Mouse (Mus musculus): ENCODE data around the gene Ccdc113.

Ccdc113 gene

DNA sequence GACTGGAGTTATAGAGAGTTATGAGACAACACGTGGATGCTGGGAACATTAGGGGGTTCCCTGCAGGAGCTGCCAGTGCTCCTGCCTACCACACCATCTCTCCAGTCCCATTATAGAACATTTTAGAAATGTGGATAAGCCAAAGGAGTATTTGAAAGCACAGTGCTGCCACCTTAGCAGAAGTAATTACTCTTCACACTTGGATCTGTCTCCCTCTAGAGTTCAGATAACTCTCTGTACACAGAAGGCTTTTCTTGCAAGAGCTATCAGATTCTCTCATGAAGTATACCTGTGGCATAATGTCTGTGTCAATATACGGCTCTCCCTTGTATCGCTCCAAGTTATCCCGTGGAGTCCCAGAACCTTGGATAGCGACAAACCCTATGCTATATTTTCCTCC lies 5.6 kb downstream of the Ccdc113 start:
- DNase-seq (ENCODE audit: low spot score): no peak

DNA sequence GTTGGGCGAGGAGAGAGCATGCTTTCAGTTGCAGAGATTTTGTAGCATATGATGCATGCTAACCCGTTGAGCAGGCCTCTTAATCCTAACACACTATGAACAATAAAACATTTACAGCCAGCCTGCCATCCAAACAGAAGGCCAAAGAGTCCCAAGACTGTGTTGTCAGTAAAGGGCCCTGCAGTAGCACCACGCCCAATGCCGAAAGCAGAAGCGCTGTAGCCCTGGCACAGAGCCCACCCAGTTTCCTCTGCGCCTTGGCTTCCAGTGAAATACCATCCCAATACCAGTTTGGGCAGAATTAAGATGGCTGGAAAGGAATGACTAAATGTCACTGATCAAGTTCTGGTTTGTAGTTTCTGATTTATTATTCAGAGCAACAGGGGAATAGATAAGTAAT lies 8.3 kb downstream of the Ccdc113 start:
- DNase-seq (ENCODE audit: low spot score): no peak

DNA sequence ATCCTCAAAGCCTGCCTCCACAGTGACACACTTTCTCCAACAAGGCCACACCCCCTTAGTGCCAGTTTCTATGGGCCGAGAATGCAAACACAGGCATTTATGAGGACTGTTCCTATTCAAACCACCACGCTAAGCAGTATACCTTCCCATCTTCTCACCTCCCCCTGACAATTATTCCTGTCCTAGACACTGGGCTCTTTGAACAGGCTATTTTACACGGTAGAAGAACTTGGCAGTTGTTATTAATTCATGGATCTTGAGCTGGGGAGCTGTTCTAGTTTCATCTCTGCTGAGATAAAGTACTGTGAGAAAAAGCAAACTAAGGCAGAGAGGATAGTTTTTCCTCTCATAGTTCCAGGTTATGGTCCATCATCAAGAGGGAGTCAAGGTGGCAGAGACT lies 9.2 kb downstream of the Ccdc113 start:
- DNase-seq (ENCODE audit: low spot score): no peak

DNA sequence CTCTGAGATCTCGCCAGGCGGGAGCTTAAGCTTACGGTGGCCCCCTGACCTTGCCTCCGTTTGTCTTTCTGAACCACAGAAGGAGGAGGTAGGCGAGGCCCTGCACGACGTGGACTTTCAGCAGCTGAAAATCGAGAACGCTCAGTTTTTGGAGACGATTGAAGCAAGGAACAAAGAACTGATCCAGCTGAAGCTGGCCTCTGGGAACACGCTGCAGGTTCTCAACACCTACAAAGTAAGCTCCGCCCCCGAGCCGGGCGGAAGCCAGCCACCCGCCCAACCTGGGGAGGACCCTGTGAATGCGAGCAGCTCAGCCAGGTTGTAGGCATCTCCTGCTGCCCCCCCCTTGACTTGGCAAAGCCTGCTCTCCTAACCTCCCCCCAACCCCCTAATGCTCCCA lies 11.9 kb downstream of the Ccdc113 start:
- no peak for DNase-seq (ENCODE audit: low spot score)

DNA sequence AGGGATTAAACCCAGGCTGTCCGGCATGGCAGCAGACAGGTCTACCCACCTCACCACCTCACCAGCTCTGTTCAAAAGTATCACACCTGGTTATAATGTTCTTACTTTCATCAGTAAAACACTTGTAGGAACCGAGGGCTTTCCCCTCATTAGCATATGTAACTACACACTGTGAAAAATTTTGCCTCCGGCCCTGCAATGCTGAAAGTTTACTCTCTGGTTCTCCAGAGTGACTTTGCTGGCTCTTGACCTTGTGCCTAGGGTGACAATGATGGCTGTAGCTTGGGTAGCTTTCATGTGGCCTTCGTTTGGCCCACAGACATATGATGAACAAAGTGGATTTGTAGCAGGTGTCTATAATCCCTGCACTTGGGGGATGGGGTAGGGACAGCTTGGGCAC lies 13.1 kb downstream of the Ccdc113 start:
- no peak for DNase-seq (ENCODE audit: low spot score)

DNA sequence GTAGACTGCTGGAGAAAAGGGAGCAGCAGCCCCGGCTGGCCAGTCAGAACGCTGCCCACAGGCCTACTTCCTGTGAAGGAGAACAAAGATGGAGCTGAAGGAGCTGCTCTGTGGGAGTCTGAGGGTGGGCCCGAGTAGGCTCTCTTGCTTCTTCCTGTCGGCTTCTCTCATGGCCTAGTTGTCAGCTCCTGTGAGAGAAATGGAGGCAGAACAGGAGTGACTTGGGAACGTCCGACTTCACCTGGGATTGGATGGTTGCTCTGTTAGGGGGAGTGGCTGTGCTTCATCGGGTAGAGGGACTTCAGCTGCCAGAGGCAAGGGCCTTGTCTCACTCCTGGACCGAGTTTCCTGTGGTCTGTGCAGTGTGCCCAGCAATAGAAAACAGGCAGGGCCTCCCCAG lies 14.0 kb downstream of the Ccdc113 start:
- no peak for DNase-seq (ENCODE audit: low spot score)

DNA sequence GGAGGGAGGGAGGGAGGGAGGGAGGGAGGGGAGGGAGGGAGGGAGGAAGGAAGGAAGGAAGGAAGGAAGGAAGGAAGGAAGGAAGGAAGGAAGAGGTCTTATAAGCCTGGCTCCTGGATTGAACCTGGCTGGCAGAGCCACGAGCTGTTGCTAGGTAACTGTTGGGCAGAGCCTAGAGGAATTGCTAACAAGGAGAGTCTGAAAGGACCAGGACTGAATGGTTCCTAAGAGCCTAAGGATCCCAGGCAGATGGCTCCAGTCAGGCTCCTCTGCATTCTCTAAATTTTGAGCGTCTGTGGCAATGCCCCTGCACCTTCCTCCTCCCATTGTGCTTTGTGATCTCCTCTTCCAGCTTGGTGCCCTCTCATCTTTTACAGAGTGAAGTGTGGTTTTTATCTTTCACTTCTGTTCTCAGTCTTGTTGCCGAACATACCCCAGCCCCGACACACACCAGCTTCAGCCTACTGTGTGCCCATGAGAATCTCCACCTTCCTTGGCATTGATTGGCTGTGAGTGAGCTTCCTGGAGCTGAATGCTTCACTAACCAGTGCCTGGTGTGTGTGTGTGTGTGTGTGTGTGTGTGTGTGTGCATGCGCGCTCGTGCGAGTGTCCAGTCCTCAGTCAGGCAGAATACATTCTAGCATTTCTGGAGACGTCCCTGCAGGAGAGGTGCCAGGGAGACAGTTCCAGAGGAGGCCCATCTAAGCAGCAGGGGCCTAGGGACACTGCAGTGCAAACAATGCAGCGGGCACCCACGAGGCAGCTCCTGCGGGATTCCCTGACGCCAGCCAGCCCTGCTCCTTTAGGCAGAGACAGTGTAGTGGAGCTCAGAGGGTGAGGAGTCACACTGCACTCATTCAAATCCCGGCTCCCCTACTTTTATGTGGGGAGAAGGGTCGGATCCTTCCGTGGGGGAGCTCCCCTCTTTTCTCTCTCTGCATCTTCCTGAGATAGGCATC lies 16.3 kb downstream of the Ccdc113 start:
- no peak for DNase-seq (ENCODE audit: low spot score)

DNA sequence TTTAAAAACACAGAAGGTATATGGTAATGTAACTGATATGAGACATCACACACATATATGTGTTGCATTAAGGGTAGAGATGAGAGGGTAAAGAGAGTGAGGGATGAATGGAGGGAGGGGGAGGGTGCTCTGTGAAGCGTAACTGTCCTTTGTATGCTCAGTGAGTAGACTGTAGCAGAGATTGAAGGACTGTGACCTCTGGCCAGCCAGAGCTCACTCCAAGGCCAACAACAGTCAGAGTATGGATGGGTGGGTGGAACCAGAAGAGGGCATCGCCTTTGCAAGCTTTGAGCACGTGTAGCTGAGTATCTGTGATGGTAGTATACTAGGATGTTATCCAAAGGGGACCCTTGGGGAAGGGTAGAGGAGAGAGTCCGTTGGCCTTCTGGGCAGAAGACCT lies 17.7 kb downstream of the Ccdc113 start:
- DNase-seq (ENCODE audit: low spot score): no peak

DNA sequence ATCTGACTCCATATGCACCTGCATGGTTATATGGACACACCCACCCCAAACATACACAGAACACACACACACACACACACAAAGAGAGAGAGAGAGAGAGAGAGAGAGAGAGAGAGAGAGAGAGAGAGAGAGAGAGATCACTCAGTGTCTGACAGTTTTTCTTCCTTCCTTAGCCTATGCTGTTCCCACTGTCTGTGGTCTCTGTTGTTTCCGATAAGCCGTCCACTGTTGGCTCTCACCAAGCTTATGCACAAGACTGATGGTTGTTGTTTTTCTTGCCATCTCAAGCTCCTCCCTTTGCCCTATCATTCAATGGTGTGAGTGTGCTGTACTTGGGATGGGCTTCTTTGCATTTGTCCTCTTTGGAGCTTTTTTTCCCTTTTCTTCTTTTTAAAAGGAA lies 22.1 kb downstream of the Ccdc113 start:
- DNase-seq (ENCODE audit: low spot score): no peak

DNA sequence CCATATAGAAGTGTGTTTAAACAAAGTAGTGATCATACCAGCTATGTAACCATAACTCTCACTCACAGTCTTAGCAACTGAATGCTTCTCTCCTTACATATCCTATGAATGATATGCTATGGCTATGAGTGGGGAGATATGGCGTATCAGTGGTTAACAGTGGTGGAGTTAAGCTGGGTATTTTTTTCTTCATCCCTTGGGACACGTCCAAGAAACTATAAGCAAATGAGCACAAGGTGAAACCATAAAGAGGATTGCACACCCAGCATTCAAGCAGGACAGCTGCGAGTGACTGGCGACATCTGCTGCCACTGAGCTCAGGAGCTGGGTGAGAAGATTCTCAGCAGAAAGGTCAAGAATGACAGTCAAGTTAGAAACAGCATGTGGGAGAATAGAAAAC lies 32.3 kb downstream of the Ccdc113 start:
- no peak for DNase-seq (ENCODE audit: low spot score)

DNA sequence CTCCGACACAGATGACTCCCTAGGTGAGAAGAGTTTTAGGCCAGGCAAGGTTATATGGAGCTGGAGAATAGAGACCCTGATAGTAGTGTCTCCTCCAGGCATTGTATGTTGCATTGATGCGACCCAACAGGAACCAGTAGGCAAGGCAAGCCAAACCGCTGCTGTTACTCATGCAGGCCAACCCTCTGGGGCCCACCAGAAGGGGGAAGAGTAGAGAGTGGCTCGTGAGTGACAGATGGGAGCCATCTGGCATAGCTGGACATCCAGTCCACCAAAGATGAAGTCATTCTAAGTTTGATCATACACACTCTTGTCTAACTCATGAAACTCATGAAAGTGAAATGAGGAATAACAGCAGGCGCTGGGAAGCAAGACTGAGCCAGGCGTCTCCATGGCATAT lies 32.9 kb downstream of the Ccdc113 start:
- no peak for DNase-seq (ENCODE audit: low spot score)

DNA sequence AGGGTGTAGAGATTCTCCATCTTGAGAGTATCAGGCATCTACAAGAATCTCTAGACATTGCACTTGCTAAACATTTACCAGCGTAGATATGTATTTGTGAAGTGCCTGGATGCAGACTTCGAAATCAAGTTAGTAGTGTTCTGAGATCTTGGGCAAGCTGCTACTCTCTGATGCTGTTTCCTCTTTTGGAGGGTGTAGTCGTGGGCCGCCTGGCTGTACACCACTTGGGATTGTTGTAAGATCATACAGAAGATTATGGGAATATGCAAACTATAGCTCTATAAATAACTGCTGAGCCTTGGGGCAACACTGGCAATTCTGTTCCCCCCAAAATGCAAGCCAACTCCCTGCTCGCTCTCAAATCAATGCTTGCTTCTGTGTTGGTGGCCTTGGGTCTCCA lies 39.3 kb downstream of the Ccdc113 start:
- DNase-seq (ENCODE audit: low spot score): no peak

DNA sequence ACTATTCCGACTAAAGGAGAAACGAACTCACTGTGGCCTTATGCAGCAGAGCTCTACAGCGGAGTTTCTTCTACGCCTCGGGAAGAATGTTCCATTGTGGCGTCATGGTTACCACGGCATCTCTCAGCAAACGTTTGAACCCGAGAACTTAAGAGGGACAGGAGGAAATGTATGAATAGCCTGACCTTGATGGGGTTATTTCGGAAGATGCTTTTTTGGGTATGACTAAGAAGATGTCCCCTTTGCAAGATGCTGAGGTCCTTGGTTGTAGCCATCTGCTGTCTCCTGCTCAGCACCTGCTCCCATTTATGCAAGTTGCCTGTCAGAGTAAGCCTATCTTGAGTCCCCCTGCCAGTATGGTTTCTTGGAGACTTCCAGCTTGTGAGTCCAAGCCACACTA lies 42.4 kb downstream of the Ccdc113 start, which contains the start of gene Prss54:
TSS of gene Prss54 (minus strand) at position 101 of the 400 bp plus-strand sequence.
- DNase-seq (ENCODE audit: low spot score): no peak

DNA sequence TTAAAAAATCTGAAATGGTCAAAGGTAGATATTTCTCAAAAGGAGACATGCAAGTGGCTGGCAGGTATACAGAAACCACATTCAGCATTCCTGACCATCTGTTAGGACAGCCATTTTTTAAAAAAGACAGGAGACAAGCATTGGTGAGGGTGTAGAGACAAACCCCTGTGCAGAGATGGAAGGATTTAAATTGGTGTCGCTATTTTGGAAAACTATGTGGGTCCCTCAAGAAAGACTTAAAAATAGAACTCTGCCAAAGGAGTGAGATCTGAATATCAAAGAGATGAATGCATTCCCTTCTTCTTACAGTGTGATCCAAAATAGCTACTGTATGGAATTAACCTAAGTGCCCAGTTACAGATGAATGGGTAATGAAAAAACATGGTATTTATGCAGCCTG lies 53.5 kb downstream of the Ccdc113 start:
- no peak for DNase-seq (ENCODE audit: low spot score)

DNA sequence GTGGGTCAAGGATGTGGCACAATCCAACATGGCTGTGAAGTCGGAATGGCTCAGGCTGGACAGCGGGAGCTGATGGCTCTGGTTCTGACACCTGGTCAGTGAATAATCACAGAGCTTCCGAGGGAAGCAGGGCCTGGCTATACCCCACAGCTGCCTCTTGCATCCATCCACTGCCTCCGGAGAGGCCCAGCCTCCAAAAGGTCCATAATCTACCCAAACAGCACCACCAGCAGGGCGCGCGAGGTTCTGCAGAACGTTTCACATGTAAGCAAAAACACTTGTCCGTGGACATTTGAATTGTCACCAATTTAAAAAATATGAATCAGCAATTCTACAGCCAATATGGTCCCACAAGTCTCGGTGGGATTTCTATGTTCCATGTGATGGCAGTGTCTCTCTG lies 55.4 kb downstream of the Ccdc113 start:
- DNase-seq (ENCODE audit: low spot score): no peak

DNA sequence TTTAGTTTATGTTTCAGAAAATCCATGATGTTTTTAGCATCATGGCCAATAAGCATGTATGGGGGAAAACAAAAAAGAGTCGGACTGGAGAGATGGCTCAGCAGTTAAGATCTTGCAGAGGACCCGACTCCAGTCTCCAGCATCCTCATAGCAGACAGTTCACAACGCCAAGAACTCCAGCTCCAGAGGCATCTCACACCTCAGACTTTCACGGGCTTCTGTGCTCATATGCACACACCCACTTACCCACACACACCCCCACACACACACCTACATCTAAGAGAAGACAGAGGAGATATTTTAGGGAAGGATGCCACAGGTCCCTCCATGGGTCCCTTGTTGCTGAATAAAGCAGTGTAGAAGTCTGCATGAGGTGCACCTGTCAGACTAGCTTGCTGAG lies 56.7 kb downstream of the Ccdc113 start:
- DNase-seq (ENCODE audit: low spot score): no peak

DNA sequence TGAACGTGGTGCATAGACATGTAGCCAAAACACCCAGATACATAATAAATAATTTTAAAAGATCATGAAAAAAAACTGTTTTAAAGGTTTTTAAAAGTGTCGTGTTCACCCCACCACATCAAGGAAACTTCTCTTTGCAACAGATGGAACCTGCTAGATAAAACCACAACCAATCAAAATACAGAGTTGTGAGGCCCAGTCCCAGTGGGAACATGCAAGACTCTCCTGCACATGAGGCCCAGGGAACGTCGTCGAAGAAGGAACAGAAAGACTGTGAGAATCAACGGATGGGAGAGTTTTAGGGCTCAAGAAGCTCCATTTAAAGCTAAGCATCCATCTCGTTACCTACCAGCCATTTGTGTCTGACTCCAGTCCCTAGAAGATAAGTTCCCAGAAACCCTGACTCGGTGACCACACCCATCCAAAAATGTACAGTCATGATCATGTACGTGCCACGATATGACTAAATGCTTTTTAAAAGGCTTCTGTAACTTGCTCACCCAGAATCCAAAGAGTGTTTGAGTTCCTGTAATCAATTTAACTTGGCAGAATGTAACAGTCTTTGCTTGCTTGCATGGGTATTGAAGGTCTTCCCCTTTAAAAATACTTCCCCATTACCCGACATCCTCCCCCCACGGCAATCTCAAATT lies 58.4 kb downstream of the Ccdc113 start:
- DNase-seq (ENCODE audit: low spot score): no peak

DNA sequence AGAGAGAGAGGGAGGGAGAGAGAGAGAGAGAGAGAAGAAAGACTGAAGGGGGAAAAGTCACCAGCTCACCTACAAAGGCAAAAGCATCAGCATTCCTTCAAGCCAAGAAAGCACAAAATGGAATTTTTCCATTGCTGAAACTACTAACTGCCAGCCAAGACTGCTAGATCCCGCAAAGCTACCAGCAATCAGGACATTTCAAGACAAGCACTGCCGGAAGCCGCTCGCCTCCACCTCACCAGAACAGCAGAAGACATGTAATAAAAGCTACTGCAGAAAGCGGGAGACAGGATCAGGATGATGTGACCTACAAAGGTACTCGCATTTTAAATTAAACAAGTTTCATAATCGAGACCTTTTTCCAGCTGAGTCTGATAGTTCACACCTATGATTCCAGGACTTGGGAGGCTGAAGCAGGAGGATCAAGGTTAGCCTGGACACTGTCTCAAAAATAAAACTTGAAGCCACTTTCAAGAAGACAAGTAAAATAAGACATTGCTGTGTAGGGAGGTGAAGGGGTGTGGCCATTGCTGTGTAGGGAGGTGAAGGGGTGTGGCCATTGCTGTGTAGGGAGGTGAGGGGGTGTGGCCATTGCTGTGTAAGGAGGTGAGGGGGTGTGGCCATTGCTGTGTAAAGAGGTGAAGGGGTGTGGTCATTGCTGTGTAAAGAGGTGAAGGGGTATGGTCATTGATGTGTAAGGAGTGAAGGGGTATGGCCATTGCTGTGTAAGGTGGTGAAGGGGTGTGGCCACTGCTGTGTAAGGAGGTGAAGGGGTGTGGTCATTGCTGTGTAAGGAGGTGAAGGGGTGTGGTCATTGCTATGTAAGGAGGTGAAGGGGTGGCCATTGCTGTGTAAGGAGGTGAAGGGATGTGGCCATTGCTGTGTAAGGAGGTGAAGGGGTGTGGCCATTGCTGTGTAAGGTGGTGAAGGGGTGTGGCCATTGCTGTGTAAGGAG lies 59.8 kb downstream of the Ccdc113 start:
- DNase-seq (ENCODE audit: low spot score): no peak

DNA sequence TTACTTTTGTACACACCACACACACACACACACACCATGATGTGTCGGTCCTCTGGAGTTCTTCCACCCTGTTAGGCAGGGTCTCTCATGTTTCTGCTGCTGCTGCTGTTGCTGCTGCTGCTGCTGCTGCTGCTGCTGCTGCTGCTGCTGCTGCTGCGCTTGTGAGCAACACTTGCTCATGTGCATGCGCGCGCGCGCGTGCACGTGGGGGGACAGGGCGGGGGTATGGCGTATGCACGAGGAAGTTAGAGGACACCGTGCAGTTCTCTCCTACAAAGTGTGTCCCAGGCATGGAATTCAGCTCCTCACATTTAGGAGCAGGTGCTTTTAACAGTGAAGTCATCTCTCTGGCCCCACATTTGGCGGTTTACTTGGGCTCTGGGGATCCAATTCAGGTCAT lies 61.2 kb downstream of the Ccdc113 start:
- DNase-seq (ENCODE audit: low spot score): no peak

DNA sequence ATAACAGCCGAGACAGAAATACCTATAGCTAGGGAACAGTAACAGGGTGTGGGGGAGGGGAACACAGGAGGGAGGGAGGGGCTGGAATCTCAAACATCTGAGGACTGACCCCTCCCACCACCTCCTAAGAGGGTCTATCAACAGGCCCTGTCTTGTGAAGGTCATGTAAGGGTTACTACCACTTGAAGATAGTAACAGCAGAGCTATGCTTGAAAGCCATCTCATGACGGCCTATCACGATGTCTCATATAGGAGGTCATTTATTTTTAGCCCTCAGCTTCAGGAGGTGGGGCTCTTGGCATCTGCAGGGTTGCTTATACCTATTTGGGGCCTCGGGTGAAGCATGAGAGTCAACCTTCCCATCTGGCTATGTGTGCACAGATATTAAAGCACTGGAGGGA lies 63.0 kb downstream of the Ccdc113 start:
- DNase-seq (ENCODE audit: low spot score): no peak

DNA sequence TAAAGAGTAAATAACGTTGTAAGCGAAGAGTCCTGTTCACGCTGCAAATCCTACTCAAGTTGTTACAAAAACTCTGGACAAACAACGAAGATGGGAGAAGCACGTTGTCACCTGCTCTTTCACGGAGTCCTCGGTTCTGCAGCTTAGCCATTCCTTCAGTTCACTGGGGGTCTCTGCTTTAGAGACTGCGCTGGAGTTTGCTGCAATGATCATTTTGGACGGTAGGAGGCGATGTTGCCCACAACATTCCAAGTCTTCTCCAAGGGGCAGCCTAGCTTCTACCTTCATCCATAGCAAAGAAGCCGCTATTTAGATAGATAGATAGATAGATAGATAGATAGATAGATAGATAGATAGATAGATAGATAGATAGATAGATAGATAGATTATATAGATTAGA lies 66.0 kb downstream of the Ccdc113 start:
- DNase-seq (ENCODE audit: low spot score): no peak

DNA sequence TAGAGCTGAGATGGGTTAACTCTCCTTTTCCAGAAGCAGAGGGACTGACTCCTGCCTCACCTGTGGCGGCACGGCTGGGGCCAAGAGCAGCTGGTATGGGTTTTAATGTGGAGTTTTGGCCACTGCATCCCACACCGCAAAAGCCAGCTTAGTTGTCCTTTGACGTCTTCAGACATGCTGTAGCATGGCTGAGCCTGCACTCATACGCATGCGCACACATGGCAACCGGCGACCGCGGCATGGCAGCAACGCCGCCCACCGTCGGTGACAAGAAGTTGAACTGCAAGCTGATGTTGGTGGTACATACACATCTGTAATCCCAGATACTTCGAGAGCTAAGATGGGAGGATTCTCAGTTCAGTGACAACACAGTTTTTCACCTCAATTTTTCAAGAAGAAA lies 67.4 kb downstream of the Ccdc113 start:
- DNase-seq (ENCODE audit: low spot score): no peak

Data from ovary, adult 18-20 months (tissue).